13 mouse cellular contexts compared by ENCODE assay signal in genomic region chr16:29536411-29537204, GRCm38 (mm10). TPM values are rescaled to one million over a fixed set of nuclear protein-coding genes. Genes with fewer than 3 reads are reported as not detected.
DNase-seq lines count a peak whose midpoint lies in the region; ATAC-seq lines count a peak whose summit lies in the region.
"Had no signal": no experiment of that assay in that cellular context is flagged by ENCODE, and none has a peak within 500 bp of the region (broad histone marks: within the 10 kb centered on the region; RNA-seq: fewer than 3 reads in every experiment).

No protein-coding gene starts in this region.

- H3K9ac ChIP-seq in kidney, embryonic 14.5 days (ENCODE audit: low read depth, low read length): no peak overlapping the region
- H3K9ac ChIP-seq: lung, embryonic 15.5 days had no signal

- 76% methylated on average over 15 of the region's 15 CpGs for WGBS in kidney, embryonic 14.5 days

- no peaks in the 10 kb centered on the region for H3K4me1 ChIP-seq in kidney, embryonic 14.5 days (ENCODE audit: control insufficient read depth, insufficient read depth, low read length)
- H3K4me1 ChIP-seq: lung, embryonic 15.5 days had no signal

- H3K4me3 ChIP-seq in kidney, embryonic 14.5 days (ENCODE audit: low read length): no peak overlapping the region
- H3K4me3 ChIP-seq: lung, embryonic 15.5 days had no signal

- ATAC-seq in kidney, embryonic 14.5 days (ENCODE audit: low FRiP score, low TSS enrichment): no peak
- no peak for ATAC-seq in inflammation-experienced regulatory T-cells, adult 6 months

- no peaks in the 10 kb centered on the region for H3K36me3 ChIP-seq in kidney, embryonic 14.5 days (ENCODE audit: control insufficient read depth, insufficient read depth, low read length)
- H3K36me3 ChIP-seq: lung, embryonic 15.5 days had no signal

- H3K9me3 ChIP-seq in kidney, embryonic 14.5 days (ENCODE audit: control insufficient read depth, low read length): no peaks in the 10 kb centered on the region
- H3K9me3 ChIP-seq: lung, embryonic 15.5 days had no signal

- H3K27me3 ChIP-seq in kidney, embryonic 14.5 days (ENCODE audit: control insufficient read depth, insufficient read depth, low read length): no peaks in the 10 kb centered on the region
- H3K27me3 ChIP-seq: lung, embryonic 15.5 days had no signal

- no peak overlapping the region for H3K27ac ChIP-seq in kidney, embryonic 14.5 days (ENCODE audit: low read depth, low read length)
- H3K27ac ChIP-seq: lung, embryonic 15.5 days had no signal

- peak; percentile 36 for DNase-seq in kidney, adult 11 months
- peak; percentile 60 for DNase-seq in kidney, adult 18-20 months
- peak; percentile 45 to 46 for DNase-seq in layer of hippocampus, adult 8-10 months (ENCODE audit: low spot score in 2 of 2)
- peak; percentile 12 for DNase-seq in right cerebral cortex, postnatal 25 days
- no peak for DNase-seq in lung, postnatal 10 days
- DNase-seq: adrenal gland, adult 8-10 months; heart, postnatal 36 days; thymus, postnatal 4 days had no signal

- no peak overlapping the region for H3K4me2 ChIP-seq in kidney, embryonic 14.5 days (replicated peaks; ENCODE audit: low read depth, low read length)
- H3K4me2 ChIP-seq: lung, embryonic 15.5 days had no signal

RNA-seq across cellular contexts. Expression of gene Atp13a4, which starts 8.1 kb away (rescaled TPM):
- polyA plus RNA-seq in kidney, embryonic 14.5 days (2014; fragmentation: Nextera tagmentation; extraction: Ambion mirVana): 1.1 and 1.9 TPM in 2 replicates
- total RNA-seq in layer of hippocampus, adult 8-10 months (2022): 10 to 100 TPM; 16.5 to 21.1 (median 18.4) TPM
- not detected for polyA plus RNA-seq in inflammation-experienced regulatory T-cells, adult 6 months (2017; shearing (Covaris generic))
- total RNA-seq: adrenal gland, adult 8-10 months; common myeloid progenitor, adult 5-6 weeks; heart, postnatal 36 days had no signal
- polyA plus RNA-seq: spleen, adult 2 months had no signal

RNA-seq across cellular contexts. Expression of gene Opa1, which starts 42.5 kb away (rescaled TPM):
- 19.5 and 44.0 TPM in 2 replicates for polyA plus RNA-seq in kidney, embryonic 14.5 days (2014; fragmentation: Nextera tagmentation; extraction: Ambion mirVana)
- 100 to 1,000 TPM in 3 of 4 experiments, 10 to 100 TPM in 1; 97.8 to 109 (median 104) TPM for total RNA-seq in layer of hippocampus, adult 8-10 months (2022)
- polyA plus RNA-seq in inflammation-experienced regulatory T-cells, adult 6 months (2017; shearing (Covaris generic)): 10 to 100 TPM; 20.3 to 27.0 (median 23.1) TPM
